Mouse (Mus musculus) liver, embryonic 18 days (tissue): ENCODE results near the gene Nr0b2. TPM values are rescaled to one million over a fixed set of nuclear protein-coding genes. Genes with fewer than 3 reads are reported as not detected.

Source experiments
- polyA plus RNA-seq: library from polyadenylated mRNA; depleted of rRNA; stranded (reverse); fragments of >200 nt; gene quantifications from 2 replicates; pipeline ENCODE4 v1.2.3, GENCODE M21; 2012; rRNA removed

The Nr0b2 gene
- polyA plus RNA-seq = 2.6 and 4.5 TPM in 2 replicates

DNA sequence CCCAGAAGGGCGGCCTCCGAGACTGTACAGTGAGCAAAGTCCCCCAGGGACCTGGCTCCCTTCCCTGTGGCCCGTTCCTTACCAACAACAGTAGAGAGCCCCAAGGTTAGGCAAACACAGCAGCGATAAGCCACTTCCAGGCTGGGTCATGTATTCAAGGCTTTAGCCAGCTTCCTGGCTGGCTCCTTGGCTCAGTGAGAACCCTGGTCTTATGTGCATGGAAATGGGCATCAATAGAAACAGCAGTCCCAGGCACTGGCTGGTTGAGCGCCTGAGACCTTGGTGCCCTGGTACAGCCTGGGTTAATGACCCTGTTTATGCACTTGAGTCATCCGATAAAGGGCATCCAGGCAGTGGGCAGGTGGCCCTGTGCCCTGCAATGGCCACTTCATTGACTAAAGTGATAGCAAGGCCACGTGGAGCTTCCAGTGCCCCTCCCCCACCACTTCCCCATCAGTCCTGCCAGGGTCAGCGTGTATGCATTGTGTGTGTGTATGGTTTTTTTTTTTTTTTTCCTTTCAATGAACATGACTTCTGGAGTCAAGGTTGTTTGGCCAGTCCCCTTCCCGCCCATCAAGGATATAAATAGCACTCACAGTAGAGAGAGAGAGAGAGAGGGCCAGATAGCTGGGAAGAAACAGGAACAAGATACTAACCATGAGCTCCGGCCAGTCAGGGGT lies at the start of gene Nr0b2:
TSS of gene Nr0b2 (plus strand) at position 609 of the 680 bp plus-strand sequence.

DNA sequence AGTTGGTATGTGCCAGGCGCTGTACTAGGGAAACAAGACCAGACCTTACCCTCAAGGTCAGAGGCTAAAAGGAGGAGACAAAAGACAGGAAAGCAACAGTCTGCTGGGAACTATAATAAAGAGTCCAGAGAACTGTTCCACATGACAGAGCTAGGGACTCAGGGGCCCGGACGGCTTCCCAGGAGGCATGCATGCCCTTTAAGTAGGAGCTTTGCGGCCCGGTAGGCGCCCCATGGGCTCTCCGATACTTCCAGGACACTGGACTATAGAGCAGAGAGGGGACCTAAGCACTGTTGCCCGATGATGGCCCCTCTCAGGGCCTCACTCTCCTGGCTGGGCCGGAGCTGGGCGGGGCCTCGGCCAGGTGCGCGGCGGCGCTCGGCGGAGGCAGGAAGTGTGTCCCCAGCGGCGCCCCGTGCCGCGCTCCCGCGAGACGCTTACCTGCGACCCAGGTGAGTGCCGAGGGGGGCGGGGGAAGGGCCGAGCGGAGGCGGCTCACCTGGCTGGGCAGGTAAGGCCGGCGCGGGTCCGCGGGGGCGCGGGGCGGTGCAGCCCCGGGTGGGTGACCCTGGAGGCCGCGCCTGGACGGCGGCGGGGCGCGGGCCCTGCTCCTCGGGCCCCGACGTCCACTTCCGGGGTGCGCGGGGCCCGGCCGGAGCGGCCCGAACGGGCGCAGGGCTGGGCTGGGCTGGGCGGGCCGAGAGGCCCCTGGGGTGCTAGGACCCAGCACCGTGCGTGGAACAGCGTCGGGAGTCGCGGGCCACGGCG lies 34.4 kb upstream of the Nr0b2 start, which contains the start of gene Kdf1:
TSS of gene Kdf1 (plus strand) at position 363 of the 768 bp plus-strand sequence.

GRCm38 (mm10) chr4:133545272-133546231 lies 7.6 kb upstream of the Nr0b2 start, which contains the start of gene Nudc:
Nudc (minus strand) TSS chr4:133545996.

DNA sequence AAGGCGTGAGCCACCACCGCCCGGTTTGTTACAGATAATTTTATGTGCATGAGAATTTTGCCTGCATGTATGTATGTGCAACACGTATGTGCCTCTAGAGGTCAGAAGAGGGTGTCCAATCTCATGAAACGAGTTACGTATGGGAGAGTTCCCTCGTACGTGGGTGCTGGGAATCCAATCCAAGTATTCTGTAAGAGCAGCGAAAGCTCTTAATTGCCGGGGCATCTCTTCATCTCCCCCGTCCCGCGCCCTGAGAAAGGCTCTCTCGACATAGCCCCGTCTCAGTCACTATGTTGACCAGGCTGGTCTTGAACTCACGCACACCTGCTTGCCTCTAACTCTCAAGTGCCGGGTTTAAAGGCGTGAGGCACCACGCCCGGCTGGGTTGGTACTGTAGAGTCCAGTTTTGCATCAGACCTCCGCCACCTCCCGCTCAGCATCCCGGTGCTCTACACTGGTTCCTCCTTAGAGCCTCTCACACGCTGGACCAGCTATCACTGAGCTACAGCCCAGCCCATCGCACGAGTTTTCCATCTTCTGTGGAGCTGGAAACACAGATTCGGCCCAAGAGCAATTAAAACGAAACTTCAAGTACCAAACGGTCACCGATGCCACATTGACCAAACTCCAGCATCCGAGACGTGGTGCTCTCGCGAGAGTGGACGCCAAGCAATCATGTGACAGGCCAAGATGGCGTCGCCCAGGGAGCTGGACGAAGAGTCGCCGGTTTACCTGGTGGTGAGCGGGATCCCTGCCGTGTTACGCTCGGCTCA lies 21.1 kb downstream of the Nr0b2 start, which contains the start of gene Gpatch3:
TSS of gene Gpatch3 (plus strand) at position 676 of the 773 bp plus-strand sequence.

GRCm38 (mm10) chr4:133584059-133584951 lies 31.1 kb downstream of the Nr0b2 start, which contains the start of gene Gpn2:
Gpn2 (plus strand) TSS chr4:133584362.

GRCm38 (mm10) chr4:133601721-133602218 lies 48.6 kb downstream of the Nr0b2 start, which contains the start of gene Sfn:
Sfn (minus strand) TSS chr4:133602168.

Other genes with a start within 250 kb of the Nr0b2 start
- 6.7 and 7.2 TPM in 2 replicates for gene Wdtc1, start 199.9 kb upstream of the Nr0b2 start, polyA plus RNA-seq
- gene Slc9a1, start 183.7 kb upstream of the Nr0b2 start, polyA plus RNA-seq = 4.9 and 5.6 TPM in 2 replicates
- 0.06 and 0.08 TPM in 2 replicates for gene Tent5b, start 73.2 kb upstream of the Nr0b2 start, polyA plus RNA-seq
- 0.17 and 0.52 TPM in 2 replicates for gene Trnp1, start 54.8 kb upstream of the Nr0b2 start, polyA plus RNA-seq
- gene Kdf1, start 34.4 kb upstream of the Nr0b2 start, polyA plus RNA-seq = 2.4 and 2.5 TPM in 2 replicates
- 84.1 and 85.0 TPM in 2 replicates for gene Nudc, start 7.4 kb upstream of the Nr0b2 start, polyA plus RNA-seq
- gene Gpatch3, start 21.4 kb downstream of the Nr0b2 start, polyA plus RNA-seq = 3.1 and 4.1 TPM in 2 replicates
- gene Gpn2, start 31.0 kb downstream of the Nr0b2 start, polyA plus RNA-seq = 12.9 and 13.8 TPM in 2 replicates
- 0.66 and 0.82 TPM in 2 replicates for gene Sfn, start 48.8 kb downstream of the Nr0b2 start, polyA plus RNA-seq
- 5.1 and 6.3 TPM in 2 replicates for gene Zdhhc18, start 96.8 kb downstream of the Nr0b2 start, polyA plus RNA-seq
- gene Pigv, start 119.3 kb downstream of the Nr0b2 start, polyA plus RNA-seq = 4.6 and 5.1 TPM in 2 replicates
- gene Arid1a, start 203.4 kb downstream of the Nr0b2 start, polyA plus RNA-seq = 7.2 and 10.5 TPM in 2 replicates